Mouse (Mus musculus) embryonic facial prominence, embryonic 11.5 days (tissue): Measurements from ENCODE around the gene Rai1. TPM values are rescaled to one million over a fixed set of nuclear protein-coding genes. Genes with fewer than 3 reads are reported as not detected.

Experiments used
- ATAC-seq: fragments of 200-750 bp; cut with Nextera tagmentation; replicated peaks from 2 replicates; pipeline ENCODE4 v1.8.0; 2017; ENCODE audit warnings: low read depth; ENCODE audit not compliant: insufficient number of reproducible peaks, low FRiP score, low TSS enrichment
- DNase-seq: peaks from one replicate; pipeline ENCODE4 v3.0.0-alpha.2; 2015; ENCODE audit warnings: low spot score
- H3K27ac ChIP-seq: fragments of 300-500 bp; sonication (generic); replicated peaks from 2 replicates; pipeline ENCODE4 v1.5.1; 2014; ENCODE audit warnings: mild to moderate bottlenecking, low read depth, low read length, control low read depth
- H3K27me3 ChIP-seq: fragments of 300-500 bp; sonication (generic); 2 replicates; pipeline ENCODE4 v1.6.1; 2014; ENCODE audit warnings: mild to moderate bottlenecking, low read length, moderate library complexity, mixed read lengths; ENCODE audit not compliant: control insufficient read depth, insufficient read depth
- H3K36me3 ChIP-seq: fragments of 300-500 bp; sonication (generic); replicated peaks from 2 replicates; pipeline ENCODE4 v1.6.1; 2014; ENCODE audit warnings: low read depth, mild to moderate bottlenecking, low read length, moderate library complexity, mixed read lengths; ENCODE audit not compliant: control insufficient read depth, insufficient read depth
- H3K4me1 ChIP-seq: fragments of 300-500 bp; sonication (generic); 2 replicates; pipeline ENCODE4 v1.6.1; 2014; ENCODE audit warnings: low read length, mixed read lengths; ENCODE audit not compliant: control insufficient read depth, insufficient read depth
- H3K4me2 ChIP-seq: fragments of 300-500 bp; sonication (generic); 2 replicates; pipeline ENCODE4 v1.6.1; 2014; ENCODE audit warnings: low read depth, mild to moderate bottlenecking, control low read depth, low read length, moderate library complexity
- H3K4me3 ChIP-seq: fragments of 300-500 bp; sonication (generic); 2 replicates; pipeline ENCODE4 v1.5.1; 2014; ENCODE audit warnings: low read depth, low read length, control low read depth
- H3K9ac ChIP-seq: fragments of 300-500 bp; sonication (generic); replicated peaks from 2 replicates; pipeline ENCODE4 v1.6.1; 2014; ENCODE audit warnings: mild to moderate bottlenecking, control low read depth, low read length
- H3K9me3 ChIP-seq: fragments of 300-500 bp; sonication (generic); replicated peaks from 2 replicates; pipeline ENCODE4 v1.6.1; 2016; ENCODE audit warnings: mild to moderate bottlenecking, low read length, inconsistent platforms, mixed read lengths; ENCODE audit not compliant: control insufficient read depth
- WGBS: fragments of 180-500 bp; shearing (Covaris S2); extraction: QIAGEN DNeasy Blood & Tissue Kit; methylation state at CpG from one replicate; pipeline ENCODE4 v1.1.7; 2014; 5-methylcytosine and 5-hydroxymethylcytosine counted together
- polyA plus RNA-seq: library from polyadenylated mRNA; unstranded; fragments of >200 nt; fragmentation: Nextera tagmentation; extraction: Ambion mirVana; gene quantifications from 2 replicates; pipeline ENCODE4 v1.2.1, GENCODE M21; 2014

Rai1 gene
- polyA plus RNA-seq, 1 experiment from 2014 or later: 21.0 TPM

GRCm38 (mm10) chr11:60099555-60100186 lies 5.1 kb upstream of the Rai1 start:
- DNase-seq (no peak), ATAC-seq (no peak)
- Histone ChIP-seq H3K9me3 (no peaks in the 10 kb centered on the region), H3K36me3 (no peaks in the 10 kb centered on the region), H3K27ac (no peak overlapping the region), H3K4me3 (no peak overlapping the region), H3K4me1 (no peaks in the 10 kb centered on the region; the same call in 1 of the 2 replicates), H3K27me3 (no peaks in the 10 kb centered on the region), H3K9ac (no peak overlapping the region), H3K4me2 (no peak overlapping the region)
- WGBS: 72% methylated on average over 8 of the region's 8 CpGs

- H3K9me3 ChIP-seq: no peaks in the 10 kb centered on the region
- H3K27me3 ChIP-seq: no peaks in the 10 kb centered on the region
- H3K4me2 ChIP-seq: no peak overlapping the region
- 76% methylated on average over 4 of the region's 4 CpGs for whole genome bisulfite sequencing
- H3K4me1 ChIP-seq: no peaks in the 10 kb centered on the region; the same call in 1 of the 2 replicates
- H3K4me3 ChIP-seq: no peak overlapping the region
- H3K9ac ChIP-seq: no peak overlapping the region
- ATAC-seq: no peak
- no peak overlapping the region for H3K27ac ChIP-seq
- DNase-seq: no peak
- no peaks in the 10 kb centered on the region for H3K36me3 ChIP-seq
Observed at GRCm38 (mm10) chr11:60100827-60101555, 3.8 kb upstream of the Rai1 start.

GRCm38 (mm10) chr11:60101986-60102385 lies 2.8 kb upstream of the Rai1 start:
- Histone ChIP-seq H3K27me3 (no peaks in the 10 kb centered on the region), H3K4me1 (no peaks in the 10 kb centered on the region; the same call in 1 of the 2 replicates), H3K4me3 (no peak overlapping the region), H3K27ac (no peak overlapping the region), H3K9ac (no peak overlapping the region), H3K4me2 (no peak overlapping the region), H3K9me3 (no peaks in the 10 kb centered on the region), H3K36me3 (no peaks in the 10 kb centered on the region)
- ATAC-seq: no peak
- 85% methylated on average over 4 of the region's 4 CpGs for WGBS
- no peak for DNase-seq

- no peaks in the 10 kb centered on the region; the same call in 1 of the 2 replicates for H3K4me1 ChIP-seq
- no peak for DNase-seq
- 84% methylated on average over 6 of the region's 6 CpGs for WGBS
- no peaks in the 10 kb centered on the region for H3K36me3 ChIP-seq
- ATAC-seq: no peak
- no peaks in the 10 kb centered on the region for H3K27me3 ChIP-seq
- no peak overlapping the region for H3K27ac ChIP-seq
- no peak overlapping the region for H3K4me3 ChIP-seq
- H3K9me3 ChIP-seq: no peaks in the 10 kb centered on the region
- no peak overlapping the region for H3K9ac ChIP-seq
- no peak overlapping the region for H3K4me2 ChIP-seq
Observed at GRCm38 (mm10) chr11:60102664-60103063, 2.1 kb upstream of the Rai1 start.

- no peak for ATAC-seq
Observed at GRCm38 (mm10) chr11:60103567-60103966, 1.2 kb upstream of the Rai1 start.

GRCm38 (mm10) chr11:60105593-60106542 lies 1.1 kb downstream of the Rai1 start:
- under 1% methylated on average over 87 of the region's 88 CpGs for WGBS
- Histone ChIP-seq H3K4me3 (peak overlapping the region; percentile 100), H3K27me3 (no peaks in the 10 kb centered on the region), H3K27ac (peak overlapping the region; percentile 90), H3K4me1 (peaks cover 16% of the 10 kb centered on the region), H3K9me3 (no peaks in the 10 kb centered on the region), H3K9ac (peak overlapping the region; percentile 100), H3K36me3 (no peaks in the 10 kb centered on the region), H3K4me2 (peak overlapping the region; percentile 79)
- ATAC-seq: peak; percentile 53
- peak; percentile 92 for DNase-seq

More at GRCm38 (mm10) chr11:60103567-60103966, 1.2 kb upstream of the Rai1 start:
- Histone ChIP-seq H3K4me1 (peaks cover 9% of the 10 kb centered on the region), H3K27ac (no peak overlapping the region), H3K36me3 (no peaks in the 10 kb centered on the region), H3K27me3 (no peaks in the 10 kb centered on the region), H3K9ac (no peak overlapping the region), H3K9me3 (no peaks in the 10 kb centered on the region), H3K4me2 (no peak overlapping the region), H3K4me3 (no peak overlapping the region)
- DNase-seq: no peak
- 89% methylated on average over 7 of the region's 7 CpGs for WGBS

GRCm38 (mm10) chr11:60106543-60107110 lies 1.8 kb downstream of the Rai1 start:
- DNase-seq: no peak

More at GRCm38 (mm10) chr11:60106543-60107110, 1.8 kb downstream of the Rai1 start:
- H3K27me3 ChIP-seq: no peaks in the 10 kb centered on the region
- peak overlapping the region; percentile 90 for H3K27ac ChIP-seq
- ATAC-seq: peak; percentile 54
- H3K36me3 ChIP-seq: no peaks in the 10 kb centered on the region
- H3K4me2 ChIP-seq: peak overlapping the region; percentile 79
- H3K9ac ChIP-seq: peak overlapping the region; percentile 100
- no peaks in the 10 kb centered on the region for H3K9me3 ChIP-seq
- 0% methylated on average over 14 of the region's 14 CpGs for WGBS
- H3K4me3 ChIP-seq: peak overlapping the region; percentile 100
- H3K4me1 ChIP-seq: peaks cover 16% of the 10 kb centered on the region
